Mouse (Mus musculus): ENCODE data around the gene Pik3r5.

DNA sequence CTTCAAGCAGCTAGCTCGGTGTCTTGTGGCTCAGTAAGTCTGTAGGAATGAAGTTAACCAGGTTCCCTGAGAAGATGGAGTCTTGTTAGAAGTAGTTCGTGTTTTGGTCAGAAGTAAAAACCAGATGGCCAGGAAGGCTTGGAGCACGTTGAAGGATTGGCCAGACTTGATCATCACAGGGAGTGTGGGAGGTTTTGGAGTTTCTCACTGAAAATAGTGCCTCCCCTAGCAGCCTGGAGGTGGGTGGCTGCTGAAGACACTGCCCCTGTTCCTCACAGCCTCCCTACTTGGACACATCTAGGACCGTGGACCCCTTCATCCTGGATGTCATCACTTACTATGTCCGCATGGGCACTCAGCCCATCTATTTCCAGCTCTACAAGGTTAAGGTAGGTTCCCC, 107.7 kb downstream of the Pik3r5 start:
- TF ChIP-seq EP300 (IDR thresholded peaks at IDR 0.05; ENCODE audit: low read depth) = no peak
- TF ChIP-seq CTCF (IDR thresholded peaks at IDR 0.05; ENCODE audit: low read depth) = no peak

All from liver, embryonic 14.5 days (tissue).